Mouse (Mus musculus) A20 (cell line): ENCODE measurements around the gene Tex11.
"Not testable (repeated sequence)": the region's sequence is repeated elsewhere in the genome, so short reads cannot be mapped to it uniquely, and the experiment has no call there.

ENCODE experiments used
- DNase-seq: peaks from one replicate; pipeline ENCODE4 v3.0.0-alpha.2; 2011; ENCODE audit warnings: low read depth, low spot score

Gene Tex11

GRCm38 (mm10) chrX:101059541-101059940 lies at the start of gene Tex11:
Gene Tex11 (minus strand): TSS chrX:101059667.
- no peak for DNase-seq

- DNase-seq, result no peak
These were observed 26.5 kb upstream of the Tex11 start, which contains the start of gene Slc7a3 for GRCm38 (mm10) chrX:101085920-101086319. Gene Slc7a3 (minus strand): TSS chrX:101086020.

GRCm38 (mm10) chrX:101085211-101085610 lies 25.7 kb upstream of the Tex11 start:
- DNase-seq, result not testable (repeated sequence)

DNA sequence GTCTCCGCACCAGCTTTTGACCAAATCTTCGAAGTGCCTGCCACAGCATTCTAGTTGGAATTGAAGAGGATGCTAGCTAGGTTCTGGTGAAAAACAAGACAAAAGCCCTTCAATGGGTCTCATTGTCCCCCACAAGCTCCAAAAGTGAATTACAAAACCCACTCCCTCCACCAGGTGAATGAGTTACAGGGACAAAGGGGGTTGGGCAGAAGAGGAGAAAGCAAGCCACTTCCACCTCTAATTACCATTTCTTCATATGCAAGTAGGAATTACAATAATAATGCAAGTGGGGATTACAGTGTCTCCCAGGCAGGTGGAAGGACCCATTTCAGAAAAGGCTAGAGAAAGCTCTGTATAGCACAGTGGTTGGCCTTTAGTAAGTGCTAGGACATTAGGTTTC lies 24.7 kb upstream of the Tex11 start:
- no peak for DNase-seq

GRCm38 (mm10) chrX:101065245-101065644 lies 5.8 kb upstream of the Tex11 start:
- DNase-seq, result no peak

- DNase-seq, result no peak
These were observed 4.0 kb upstream of the Tex11 start for GRCm38 (mm10) chrX:101063503-101063902.

DNA sequence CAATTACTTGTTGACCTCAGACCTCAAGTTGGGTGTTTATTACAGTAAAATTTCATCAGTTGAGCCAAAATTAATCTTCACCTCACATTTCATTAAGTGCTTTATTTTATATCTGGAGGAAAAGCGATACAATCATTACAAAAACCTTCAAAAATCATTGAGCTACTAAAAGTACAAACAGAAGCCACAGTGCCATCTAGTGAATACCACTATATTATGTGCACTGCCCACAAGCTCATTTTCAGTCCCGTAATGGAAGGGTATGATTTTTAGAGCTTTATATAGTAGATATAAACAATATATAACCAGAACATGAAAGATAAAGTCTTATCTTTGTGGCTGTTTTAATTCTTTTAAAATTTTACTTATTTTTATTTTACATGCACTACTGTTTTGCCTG lies 115.8 kb downstream of the Tex11 start:
- peak; percentile 9 for DNase-seq

DNA sequence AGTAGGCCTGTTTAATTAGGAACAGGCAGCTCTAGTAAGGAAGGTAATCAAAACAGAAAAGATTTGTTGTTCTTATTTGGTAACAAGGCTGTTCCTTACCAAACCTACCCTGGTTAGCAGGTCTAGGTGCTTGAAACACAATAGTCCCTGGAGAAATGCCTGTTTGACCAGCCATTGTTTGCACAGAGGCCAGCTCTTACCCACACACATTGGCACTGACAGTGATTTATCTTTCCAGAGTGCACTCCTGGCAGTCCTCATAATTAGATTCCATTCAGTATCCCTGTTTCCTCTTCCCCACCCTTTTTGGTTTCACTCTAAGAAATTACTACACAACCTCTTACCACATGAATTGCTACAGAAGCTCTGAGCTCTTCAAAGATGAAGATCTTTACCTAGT lies 220.3 kb downstream of the Tex11 start:
- no peak for DNase-seq

DNA sequence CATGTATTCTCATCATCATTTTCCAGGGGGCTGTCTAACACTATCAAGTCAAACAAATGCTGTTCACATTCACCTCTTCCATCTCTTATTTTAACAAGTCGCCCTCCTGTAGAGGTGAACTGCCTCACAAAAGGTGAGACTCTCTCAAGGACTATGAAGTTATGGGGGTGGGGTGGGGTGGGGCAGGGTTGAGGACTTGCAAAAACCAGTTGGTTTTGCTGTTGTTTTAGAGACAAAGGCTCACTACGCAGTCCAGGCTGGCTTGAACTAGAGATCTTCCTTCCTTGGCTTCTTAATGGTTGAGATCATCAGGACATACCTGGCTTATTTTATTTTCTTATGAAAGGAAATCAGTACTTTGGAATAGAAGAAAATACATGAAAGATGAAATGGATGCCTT lies 226.7 kb downstream of the Tex11 start:
- no peak for DNase-seq

DNA sequence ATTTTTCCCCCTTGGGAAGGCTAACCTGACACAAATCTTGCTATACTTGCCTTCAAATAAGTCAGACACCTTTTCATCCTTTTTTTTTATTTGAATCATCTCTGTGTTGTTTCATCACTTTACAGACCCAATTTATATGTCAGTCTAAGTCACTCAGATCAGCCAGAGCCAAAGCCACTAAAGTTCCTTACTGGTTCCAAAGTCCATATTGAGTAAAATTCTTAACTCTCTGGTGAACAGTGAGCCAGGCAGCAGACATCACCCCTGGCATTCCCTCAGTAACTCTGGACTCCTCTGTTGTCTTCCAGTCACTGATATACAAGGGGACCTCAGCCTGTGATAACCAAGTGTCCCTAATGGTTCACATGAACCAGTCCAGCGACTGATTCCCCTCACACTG lies 233.9 kb downstream of the Tex11 start:
- no peak for DNase-seq

DNA sequence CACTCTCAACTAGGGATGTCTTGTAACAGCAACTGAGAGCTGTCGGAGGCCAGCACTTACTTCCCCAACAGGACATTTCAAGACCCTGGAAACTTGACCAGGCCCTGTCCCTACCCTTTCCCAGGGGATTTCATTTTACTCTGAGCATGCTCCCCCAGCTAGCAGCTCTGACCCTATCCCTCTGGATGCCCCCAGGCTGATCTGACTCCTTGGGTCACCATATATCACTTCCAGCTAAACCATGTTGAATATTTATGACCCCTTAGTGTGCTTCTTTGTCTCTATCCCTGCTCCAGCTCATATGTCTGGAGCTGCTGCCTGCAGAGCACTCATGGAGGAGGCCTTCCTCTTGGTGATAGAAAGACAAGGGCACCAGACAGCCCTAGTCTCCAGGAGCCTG lies 238.3 kb downstream of the Tex11 start:
- no peak for DNase-seq

DNA sequence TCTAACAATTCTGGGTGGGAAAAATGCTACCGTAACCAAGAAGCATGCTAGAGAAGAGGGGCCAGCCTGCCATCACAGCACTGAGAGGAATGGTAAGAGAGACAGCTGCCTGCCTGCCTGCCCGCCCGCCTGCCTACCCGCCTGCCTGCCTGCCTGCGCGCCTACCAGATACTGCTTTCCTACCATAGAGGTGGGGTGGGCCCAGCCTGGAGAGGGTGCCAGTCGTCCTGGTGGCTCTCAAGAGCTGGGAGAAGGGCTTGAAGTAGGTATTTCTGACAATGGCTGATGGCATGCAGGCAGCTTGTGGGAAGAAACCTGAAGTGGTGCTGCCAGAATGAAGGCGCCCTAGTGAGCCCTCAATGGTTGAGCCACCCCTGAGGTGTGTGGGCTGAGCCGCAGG lies 240.8 kb downstream of the Tex11 start:
- DNase-seq, result no peak

DNA sequence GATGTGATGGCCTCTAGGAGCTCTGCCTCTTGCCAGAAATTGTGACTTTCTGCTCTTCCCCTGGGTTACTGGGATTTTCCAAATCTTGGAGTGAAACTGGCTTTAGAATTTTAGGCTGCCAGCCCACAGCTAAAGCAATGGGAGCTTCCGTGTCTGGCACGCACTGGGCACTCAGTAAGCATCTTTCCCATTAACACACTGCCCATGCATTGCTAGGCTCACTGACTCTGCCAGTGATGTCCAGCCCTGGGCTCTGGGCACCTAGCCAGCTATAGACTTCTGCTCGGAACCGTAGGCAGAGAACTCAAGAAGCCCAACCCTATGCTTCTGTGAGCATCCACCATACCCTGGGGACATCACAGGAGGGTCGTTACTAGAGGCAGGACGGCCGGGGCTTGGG lies 243.7 kb downstream of the Tex11 start:
- no peak for DNase-seq

GRCm38 (mm10) chrX:100814139-100814538 lies 245.3 kb downstream of the Tex11 start:
- DNase-seq, result no peak

DNA sequence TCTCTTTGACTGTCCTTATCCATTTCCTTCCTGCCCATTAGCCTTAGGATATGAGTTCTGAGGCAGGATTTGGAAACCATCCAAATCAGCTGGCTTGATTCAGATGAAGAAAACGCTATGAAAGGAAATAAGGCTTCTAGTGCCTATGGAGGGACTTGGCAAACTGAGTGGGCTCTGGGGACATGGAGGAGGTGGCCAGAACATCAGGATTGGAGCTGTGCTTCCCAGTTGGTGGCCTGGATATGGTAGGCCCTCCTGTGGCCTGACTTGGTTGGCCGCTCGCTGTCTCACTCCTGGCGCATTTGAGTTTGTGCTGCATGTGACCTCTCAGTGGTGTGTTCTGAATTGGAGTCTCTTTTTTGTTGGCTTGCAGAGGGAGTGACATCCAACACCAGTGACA lies 248.3 kb downstream of the Tex11 start:
- no peak for DNase-seq

GRCm38 (mm10) chrX:100802034-100802433 lies 257.4 kb downstream of the Tex11 start:
- no peak for DNase-seq

DNA sequence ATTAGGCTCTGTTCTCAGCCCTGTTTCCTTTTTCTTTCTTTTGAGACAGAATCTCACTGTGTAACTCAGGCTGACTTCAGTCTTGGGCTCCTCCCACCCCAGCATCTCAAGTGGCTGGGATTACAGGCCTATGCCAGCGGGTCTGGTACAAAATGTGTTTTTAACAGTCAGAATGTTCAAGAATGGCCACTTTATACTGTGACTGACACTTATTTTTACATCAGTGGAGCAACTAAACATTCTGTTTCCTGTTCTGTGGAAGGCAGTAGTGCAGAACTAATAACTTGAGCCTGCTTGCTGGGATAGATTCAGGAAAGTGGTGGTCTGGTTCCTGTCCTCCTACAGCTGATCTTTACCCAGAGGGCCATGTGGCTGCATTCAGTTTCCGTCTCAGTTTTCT lies 258.8 kb downstream of the Tex11 start:
- DNase-seq, result peak; percentile 7

- DNase-seq, result no peak
These were observed 261.5 kb downstream of the Tex11 start for GRCm38 (mm10) chrX:100797851-100798527.

GRCm38 (mm10) chrX:100797370-100797769 lies 262.1 kb downstream of the Tex11 start:
- no peak for DNase-seq

DNA sequence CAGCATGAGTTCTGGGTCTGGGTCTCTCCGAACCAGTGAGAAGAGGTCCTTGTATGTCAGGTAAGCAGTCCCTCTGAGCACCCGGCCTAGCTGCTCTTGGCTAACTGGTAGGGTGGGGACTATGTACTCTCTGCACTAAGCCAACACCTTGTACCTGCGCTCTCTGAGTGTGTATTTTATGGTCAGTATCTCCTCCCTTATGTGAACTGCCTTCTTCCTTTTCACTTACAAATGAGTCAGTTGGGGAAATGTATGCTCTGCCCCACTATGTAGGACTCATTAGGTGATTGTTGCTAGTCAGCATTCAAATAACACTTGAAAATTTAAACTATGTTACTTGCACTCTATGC lies 262.8 kb downstream of the Tex11 start:
- DNase-seq, result no peak

GRCm38 (mm10) chrX:100796041-100796740 lies 263.3 kb downstream of the Tex11 start:
- DNase-seq, result no peak

DNA sequence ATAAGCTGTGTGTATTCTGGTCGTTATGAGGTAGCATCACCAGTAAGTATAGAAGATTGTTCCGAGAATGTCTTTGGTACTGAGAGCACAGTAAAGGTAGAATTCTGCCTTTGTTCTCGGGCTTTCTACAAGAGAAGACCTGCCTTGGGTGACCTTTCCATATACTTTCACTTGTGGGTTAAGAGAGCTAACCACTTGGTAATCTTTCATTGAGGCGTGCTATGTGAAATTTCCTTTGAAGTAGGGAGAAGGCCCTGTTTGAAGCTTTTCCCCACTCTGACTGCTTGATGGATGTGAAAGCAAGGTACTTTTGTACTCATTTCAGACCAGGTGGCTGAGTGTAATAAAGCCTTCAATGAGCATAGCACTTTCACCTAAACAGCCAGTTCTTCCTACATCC lies 270.1 kb downstream of the Tex11 start:
- DNase-seq, result no peak
